22 mouse cellular contexts compared by ENCODE assay signal in the genomic region with DNA sequence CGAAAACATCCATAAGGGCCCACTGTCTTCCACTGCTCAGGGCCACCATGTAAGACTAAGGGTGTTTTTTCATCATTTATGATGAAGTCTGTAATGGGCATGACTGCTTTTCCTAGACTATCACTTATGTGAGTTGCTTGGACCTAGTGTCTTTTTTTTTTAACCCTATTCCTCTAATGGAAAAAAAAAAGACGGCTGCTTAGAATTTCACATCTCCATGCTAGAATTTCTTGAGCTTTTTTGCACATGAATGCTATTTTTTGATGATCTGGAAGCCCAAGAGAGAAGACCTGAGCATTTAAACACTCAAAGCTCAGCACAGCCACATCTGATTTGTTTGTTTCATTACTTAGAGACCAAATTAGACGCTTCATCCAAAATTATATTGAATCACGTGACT. TPM values are rescaled to one million over a fixed set of nuclear protein-coding genes. Genes with fewer than 3 reads are reported as not detected.
"Had no signal": no experiment of that assay in that cellular context is flagged by ENCODE, and none has a peak within 500 bp of the region (broad histone marks: within the 10 kb centered on the region; RNA-seq: fewer than 3 reads in every experiment).

Slc15a5 (minus strand) TSS at position 101 of the 400 bp plus-strand sequence.

- H3K9ac ChIP-seq: neural tube, embryonic 12.5 days; neural tube, embryonic 13.5 days; neural tube, embryonic 15.5 days; stomach, embryonic 15.5 days had no signal

- H3K36me3 ChIP-seq: neural tube, embryonic 12.5 days; neural tube, embryonic 13.5 days; neural tube, embryonic 15.5 days; stomach, embryonic 15.5 days had no signal

- H3K4me1 ChIP-seq: neural tube, embryonic 12.5 days; neural tube, embryonic 13.5 days; neural tube, embryonic 15.5 days; stomach, embryonic 15.5 days had no signal

- H3K27me3 ChIP-seq: neural tube, embryonic 12.5 days; neural tube, embryonic 13.5 days; neural tube, embryonic 15.5 days; stomach, embryonic 15.5 days had no signal

- H3K4me2 ChIP-seq: neural tube, embryonic 12.5 days; neural tube, embryonic 13.5 days; neural tube, embryonic 15.5 days; stomach, embryonic 15.5 days had no signal

- H3K27ac ChIP-seq: neural tube, embryonic 12.5 days; neural tube, embryonic 13.5 days; neural tube, embryonic 15.5 days; stomach, embryonic 15.5 days; stomach, postnatal 0 days had no signal

- H3K4me3 ChIP-seq: neural tube, embryonic 12.5 days; neural tube, embryonic 13.5 days; neural tube, embryonic 15.5 days; stomach, embryonic 15.5 days had no signal

- DNase-seq: retina, postnatal 1 day; right cerebral cortex, adult 18-20 months; right cerebral cortex, postnatal 14 days; right cerebral cortex, postnatal 25 days; right cerebral cortex, postnatal 4 days; spleen, adult 18-20 months; thymus, adult 18-20 months; thymus, adult 2 months; thymus, postnatal 14 days; thymus, postnatal 25 days; thymus, postnatal 36 days; thymus, postnatal 4 days had no signal

- H3K9me3 ChIP-seq: neural tube, embryonic 12.5 days; neural tube, embryonic 13.5 days; neural tube, embryonic 15.5 days; stomach, embryonic 15.5 days had no signal

RNA-seq across cellular contexts. Expression of gene Slc15a5, which starts in this region (rescaled TPM):
- total RNA-seq: neutrophil, adult 5-6 weeks had no signal
- polyA plus RNA-seq: neural tube, embryonic 14.5 days; spleen, adult 2 months; stomach, embryonic 14.5 days; stomach, embryonic 15.5 days; stomach, embryonic 16.5 days; stomach, postnatal 0 days had no signal
